In the genomic region with DNA sequence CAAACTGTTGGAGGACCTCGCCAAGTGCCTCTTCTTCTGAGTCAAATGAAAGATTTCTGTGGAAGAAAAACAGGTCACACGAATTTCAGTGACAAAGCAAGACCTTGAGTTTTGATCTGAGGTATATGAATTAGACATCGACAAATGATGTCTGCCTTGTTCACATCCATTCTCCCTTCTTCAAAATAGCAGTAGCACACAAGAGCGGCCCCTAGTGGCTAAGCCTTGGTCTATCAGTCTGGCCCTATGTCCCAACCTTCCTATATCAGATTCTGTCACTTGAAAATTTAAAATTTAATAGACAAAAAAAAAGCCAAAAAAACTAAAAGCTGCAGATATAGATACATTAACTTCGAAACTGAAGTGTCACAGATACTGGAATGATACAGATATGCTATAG, we compare ENCODE assay signal across 8 mouse cellular contexts. TPM values are rescaled to one million over a fixed set of nuclear protein-coding genes. Genes with fewer than 3 reads are reported as not detected.
DNase-seq lines count a peak whose midpoint lies in the region; ATAC-seq and TF ChIP-seq lines count a peak whose summit lies in the region.
"Had no signal": no experiment of that assay in that cellular context is flagged by ENCODE, and none has a peak within 500 bp of the region (broad histone marks: within the 10 kb centered on the region; RNA-seq: fewer than 3 reads in every experiment).

No protein-coding gene starts in this region.

- peak; percentile 42 for DNase-seq in thymus, adult 2 months
- DNase-seq in thymus, adult 18-20 months, result no peak
- DNase-seq in adrenal gland, adult 2 months, result peak; percentile 53
- DNase-seq in embryo, embryonic 10.5 days (ENCODE audit: low spot score), result peak; percentile 72
- peak; percentile 85 for DNase-seq in hindbrain, embryonic 14.5 days (ENCODE audit: low spot score)
- no peak for DNase-seq in liver, embryonic 14.5 days (ENCODE audit: low read depth in 3 of 3, low spot score in 3 of 3)
- peak; percentile 67 for DNase-seq in right cerebral cortex, adult 18-20 months

- TF ChIP-seq EP300 in liver, embryonic 14.5 days (IDR thresholded peaks at IDR 0.05; ENCODE audit: low read depth), result no peak

- H3K4me1 ChIP-seq in thymus, adult 2 months (replicated peaks; ENCODE audit: control insufficient read depth, insufficient read depth, low read length), result no peaks in the 10 kb centered on the region
- H3K4me1 ChIP-seq in hindbrain, embryonic 14.5 days (replicated peaks; ENCODE audit: control insufficient read depth, insufficient read depth, low read length), result no peaks in the 10 kb centered on the region
- H3K4me1 ChIP-seq in liver, embryonic 14.5 days (replicated peaks; ENCODE audit: control insufficient read depth in 2 of 2, insufficient read depth in 2 of 2, low read length in 1 of 2), result no peaks in the 10 kb centered on the region

- no peak for TF ChIP-seq CTCF in thymus, adult 2 months (IDR thresholded peaks at IDR 0.05; ENCODE audit: borderline replicate concordance, control insufficient read depth, extremely low read depth, insufficient read depth, low read length, poor library complexity)
- TF ChIP-seq CTCF in liver, embryonic 14.5 days (IDR thresholded peaks at IDR 0.05; ENCODE audit: low read depth), result peak; percentile 67

- 45% methylated on average over 5 of the region's 5 CpGs for WGBS in thymus, adult 2 months
- 43% methylated on average over 5 of the region's 5 CpGs for WGBS in hindbrain, embryonic 14.5 days
- 29% methylated on average over 5 of the region's 5 CpGs for WGBS in liver, embryonic 14.5 days (ENCODE audit: insufficient replicate concordance)

- ATAC-seq in hindbrain, embryonic 14.5 days (ENCODE audit: low FRiP score), result 0 out of 2 replicates have a peak, but pooled peaks have one; percentile 55
- ATAC-seq in liver, embryonic 14.5 days (ENCODE audit: insufficient read depth), result no peak

- no peaks in the 10 kb centered on the region for H3K9me3 ChIP-seq in hindbrain, embryonic 14.5 days (ENCODE audit: control insufficient read depth, low read length)
- no peaks in the 10 kb centered on the region for H3K9me3 ChIP-seq in liver, embryonic 14.5 days (ENCODE audit: control insufficient read depth, low read length)
- H3K9me3 ChIP-seq: neural tube, embryonic 13.5 days had no signal

- H3K4me2 ChIP-seq in hindbrain, embryonic 14.5 days (replicated peaks), result no peak overlapping the region
- H3K4me2 ChIP-seq in liver, embryonic 14.5 days (ENCODE audit: low read depth), result no peak overlapping the region
- H3K4me2 ChIP-seq: neural tube, embryonic 13.5 days had no signal

- H3K4me3 ChIP-seq in thymus, adult 2 months (ENCODE audit: control insufficient read depth, insufficient read depth, low read length), result no peak overlapping the region
- H3K4me3 ChIP-seq in hindbrain, embryonic 14.5 days (replicated peaks; ENCODE audit: low read length), result no peak overlapping the region
- no peak overlapping the region for H3K4me3 ChIP-seq in liver, embryonic 14.5 days (ENCODE audit: insufficient read depth in 1 of 2, low read depth in 2 of 2, low read length in 2 of 2)
- H3K4me3 ChIP-seq: neural tube, embryonic 13.5 days had no signal

- no peak overlapping the region for H3K27ac ChIP-seq in thymus, adult 2 months (ENCODE audit: control insufficient read depth, insufficient read depth, low read length)
- no peak overlapping the region for H3K27ac ChIP-seq in hindbrain, embryonic 14.5 days
- no peak overlapping the region for H3K27ac ChIP-seq in liver, embryonic 14.5 days
- H3K27ac ChIP-seq: neural tube, embryonic 13.5 days had no signal

- TF ChIP-seq POLR2A in thymus, adult 2 months (IDR thresholded peaks at IDR 0.05; ENCODE audit: control insufficient read depth, extremely low read depth, insufficient read depth, low read length, poor library complexity), result no peak

- peaks cover 16% of the 10 kb centered on the region for H3K36me3 ChIP-seq in thymus, adult 2 months (ENCODE audit: control insufficient read depth, insufficient read depth, low read length)
- peaks cover 23% of the 10 kb centered on the region for H3K36me3 ChIP-seq in hindbrain, embryonic 14.5 days (replicated peaks; ENCODE audit: control insufficient read depth, insufficient read depth)
- H3K36me3 ChIP-seq in liver, embryonic 14.5 days (replicated peaks; ENCODE audit: control insufficient read depth, insufficient read depth, low read depth), result peaks cover 5% of the 10 kb centered on the region

- no peak overlapping the region for H3K9ac ChIP-seq in hindbrain, embryonic 14.5 days
- no peak overlapping the region for H3K9ac ChIP-seq in liver, embryonic 14.5 days (replicated peaks)
- H3K9ac ChIP-seq: neural tube, embryonic 13.5 days had no signal

- H3K27me3 ChIP-seq in thymus, adult 2 months (ENCODE audit: control insufficient read depth, insufficient read depth, low read length), result no peaks in the 10 kb centered on the region
- no peaks in the 10 kb centered on the region for H3K27me3 ChIP-seq in hindbrain, embryonic 14.5 days (ENCODE audit: control insufficient read depth, insufficient read depth, low read length)
- no peaks in the 10 kb centered on the region for H3K27me3 ChIP-seq in liver, embryonic 14.5 days (ENCODE audit: control insufficient read depth, insufficient read depth, low read length)
- H3K27me3 ChIP-seq: neural tube, embryonic 13.5 days had no signal

RNA-seq across cellular contexts. Expression of a gene that starts 21.2 kb away (rescaled TPM):
- polyA plus RNA-seq in thymus, adult 2 months (2012; rRNA removed), result 9.9 and 13.0 TPM in 2 replicates
- total RNA-seq in adrenal gland, adult 2 months (2021), result 10 to 100 TPM; 25.9 to 33.6 TPM
- polyA plus RNA-seq in adrenal gland, adult 2 months (2012; rRNA removed), result 2.3 and 2.4 TPM in 2 replicates
- polyA plus RNA-seq in hindbrain, embryonic 14.5 days (2014; fragmentation: Nextera tagmentation; extraction: Ambion mirVana), result 42.7 and 43.0 TPM in 2 replicates
- 6.8 and 11.6 TPM in 2 replicates for polyA plus RNA-seq in liver, embryonic 14.5 days (2012; rRNA removed)
- 9.9 and 13.8 TPM in 2 replicates for polyA plus RNA-seq in liver, embryonic 14.5 days (2014; fragmentation: Nextera tagmentation; extraction: Ambion mirVana)

RNA-seq across cellular contexts. Expression of a gene that starts 35.8 kb away (rescaled TPM):
- polyA plus RNA-seq in thymus, adult 2 months (2012; rRNA removed), result 0.32 and 0.41 TPM in 2 replicates
- total RNA-seq in adrenal gland, adult 2 months (2021), result 1 to 10 TPM; 2.2 to 5.0 TPM
- 6.1 and 8.8 TPM in 2 replicates for polyA plus RNA-seq in adrenal gland, adult 2 months (2012; rRNA removed)
- polyA plus RNA-seq in hindbrain, embryonic 14.5 days (2014; fragmentation: Nextera tagmentation; extraction: Ambion mirVana), result 10.0 and 11.0 TPM in 2 replicates
- polyA plus RNA-seq in liver, embryonic 14.5 days (2012; rRNA removed), result 0.01 and 0.02 TPM in 2 replicates
- polyA plus RNA-seq in liver, embryonic 14.5 days (2014; fragmentation: Nextera tagmentation; extraction: Ambion mirVana), result not detected in 2 replicates

Comparison
In these comparisons a context has a peak if more than half of its experiments do, and no peak if none do; other contexts are left out.
1. DNase-seq: peak in thymus, adult 2 months (single experiment), adrenal gland, adult 2 months (single experiment), embryo, embryonic 10.5 days (single experiment), hindbrain, embryonic 14.5 days (single experiment) and right cerebral cortex, adult 18-20 months (single experiment); none in thymus, adult 18-20 months (0 of 2) and liver, embryonic 14.5 days (0 of 3).